Mouse (Mus musculus) stomach, embryonic 14.5 days (tissue): ENCODE data around the gene AU041133. TPM values are rescaled to one million over a fixed set of nuclear protein-coding genes. Genes with fewer than 3 reads are reported as not detected.

Experiments used
- ATAC-seq: fragments of 200-750 bp; cut with Nextera tagmentation; 2 replicates; pipeline ENCODE4 v1.8.0; 2017; ENCODE audit warnings: low read depth, moderate TSS enrichment; ENCODE audit not compliant: insufficient number of reproducible peaks, insufficient read depth, low FRiP score
- H3K27ac ChIP-seq: fragments of 300-500 bp; sonication (generic); 2 replicates; pipeline ENCODE4 v1.5.1; 2014; ENCODE audit warnings: mild to moderate bottlenecking, low read length, moderate library complexity, mixed read lengths
- H3K27me3 ChIP-seq: fragments of 300-500 bp; sonication (generic); 2 replicates; pipeline ENCODE4 v1.6.1; 2014; ENCODE audit warnings: low read length, control low read depth, mixed read lengths; ENCODE audit not compliant: control insufficient read depth, insufficient read depth
- H3K36me3 ChIP-seq: fragments of 300-500 bp; sonication (generic); 2 replicates; pipeline ENCODE4 v1.6.1; 2014; ENCODE audit warnings: mild to moderate bottlenecking, control low read depth, low read length, moderate library complexity, mixed read lengths; ENCODE audit not compliant: control insufficient read depth, insufficient read depth
- H3K4me1 ChIP-seq: fragments of 300-500 bp; sonication (generic); 2 replicates; pipeline ENCODE4 v1.6.1; 2014; ENCODE audit warnings: low read length, control low read depth, mixed read lengths; ENCODE audit not compliant: control insufficient read depth, insufficient read depth
- H3K4me2 ChIP-seq: fragments of 300-500 bp; sonication (generic); replicated peaks from 2 replicates; pipeline ENCODE4 v1.6.1; 2014; ENCODE audit warnings: low read depth, low read length, control low read depth
- H3K4me3 ChIP-seq: fragments of 300-500 bp; sonication (generic); 2 replicates; pipeline ENCODE4 v1.5.1; 2014; ENCODE audit warnings: low read depth, low read length, control low read depth
- H3K9ac ChIP-seq: fragments of 300-500 bp; sonication (generic); replicated peaks from 2 replicates; pipeline ENCODE4 v1.6.1; 2014; ENCODE audit warnings: low read depth, mild to moderate bottlenecking, control low read depth, low read length, moderate library complexity, mixed read lengths
- H3K9me3 ChIP-seq: fragments of 300-500 bp; sonication (generic); 2 replicates; pipeline ENCODE4 v1.6.1; 2016; ENCODE audit warnings: low read depth, low read length, control low read depth; ENCODE audit not compliant: control insufficient read depth
- WGBS: fragments of 180-500 bp; shearing (Covaris S2); extraction: QIAGEN DNeasy Blood & Tissue Kit; methylation state at CpG from one replicate; pipeline ENCODE4 v1.1.7; 2014; 5-methylcytosine and 5-hydroxymethylcytosine counted together
- polyA plus RNA-seq: library from polyadenylated mRNA; unstranded; fragments of >200 nt; fragmentation: Nextera tagmentation; extraction: Ambion mirVana; gene quantifications from 2 replicates; pipeline ENCODE4 v1.2.1, GENCODE M21; 2014

The AU041133 gene
- polyA plus RNA-seq, 1 experiment from 2014 or later: 10.5 TPM

- no peaks in the 10 kb centered on the region for H3K27me3 ChIP-seq
- no peak overlapping the region for H3K27ac ChIP-seq
- H3K36me3 ChIP-seq: no peaks in the 10 kb centered on the region
- no peak for ATAC-seq
- H3K4me1 ChIP-seq: no peaks in the 10 kb centered on the region
- H3K9ac ChIP-seq: no peak overlapping the region
- no peak overlapping the region for H3K4me3 ChIP-seq
- H3K4me2 ChIP-seq: no peak overlapping the region
- 56% methylated on average over 2 of the region's 2 CpGs for WGBS
- H3K9me3 ChIP-seq: no peaks in the 10 kb centered on the region
Observed at GRCm38 (mm10) chr10:82170808-82171207, 43.0 kb downstream of the AU041133 start.

- H3K27ac ChIP-seq: peak overlapping the region; percentile 96
- no peaks in the 10 kb centered on the region for H3K9me3 ChIP-seq
- no peaks in the 10 kb centered on the region for H3K4me1 ChIP-seq
- H3K4me2 ChIP-seq: peak overlapping the region; percentile 58
- ATAC-seq: peak; percentile 100
- no peaks in the 10 kb centered on the region for H3K27me3 ChIP-seq
- H3K9ac ChIP-seq: peak overlapping the region; percentile 31; the same call in 1 of the 2 replicates
- peak overlapping the region; percentile 47 for H3K4me3 ChIP-seq
- no peaks in the 10 kb centered on the region for H3K36me3 ChIP-seq
- 5% methylated on average over 47 of the region's 47 CpGs for WGBS
Observed at GRCm38 (mm10) chr10:82178257-82179064, 50.6 kb downstream of the AU041133 start.

Other genes with a start within 250 kb of the AU041133 start
- gene Zfp781, start 197.5 kb upstream of the AU041133 start, polyA plus RNA-seq: 4.4 and 5.2 TPM in 2 replicates
- gene Zfp873, start 79.9 kb upstream of the AU041133 start, polyA plus RNA-seq: 19.5 and 21.2 TPM in 2 replicates
- 6.0 and 8.4 TPM in 2 replicates for gene BC024063, start 44.7 kb upstream of the AU041133 start, polyA plus RNA-seq
- 16.6 and 17.0 TPM in 2 replicates for gene Zfp938, start 113.3 kb downstream of the AU041133 start, polyA plus RNA-seq
- not detected in 2 replicates for gene 4932415D10Rik, start 188.6 kb downstream of the AU041133 start, polyA plus RNA-seq
- 11.1 and 13.4 TPM in 2 replicates for gene Gm4924, start 226.2 kb downstream of the AU041133 start, polyA plus RNA-seq